In the genomic region with DNA sequence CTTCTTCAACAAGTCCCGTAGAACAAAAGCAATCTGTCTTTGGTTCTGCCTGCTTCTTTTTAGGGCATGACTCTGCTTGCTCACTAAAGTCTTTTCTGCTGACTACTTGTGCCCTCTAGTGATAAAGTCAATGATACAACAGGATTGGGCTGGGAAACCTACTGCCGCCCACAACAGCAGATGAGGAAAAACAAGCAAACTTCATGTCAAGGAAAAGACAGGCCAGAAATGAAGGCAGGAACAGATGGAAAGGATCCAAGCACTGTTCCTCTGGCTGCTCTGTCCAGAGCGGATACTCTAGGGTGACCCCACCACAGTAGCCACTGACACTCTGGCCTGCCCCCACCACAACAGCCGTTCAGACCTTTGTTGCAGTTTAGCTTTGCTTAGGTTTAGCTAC, we compare ENCODE assay signal across 9 mouse cellular contexts.
A peak's percentile ranks its signal among the peaks of the same experiment; 100 is the strongest.
DNase-seq lines count a peak whose midpoint lies in the region; ATAC-seq and TF ChIP-seq lines count a peak whose summit lies in the region.
"Had no signal": no experiment of that assay in that cellular context is flagged by ENCODE, and none has a peak within 500 bp of the region (broad histone marks: within the 10 kb centered on the region; RNA-seq: fewer than 3 reads in every experiment).

No protein-coding gene starts in this region.

- no peaks in the 10 kb centered on the region for H3K27me3 ChIP-seq in forebrain, embryonic 14.5 days (replicated peaks; ENCODE audit: control insufficient read depth, insufficient read depth, low read length)
- H3K27me3 ChIP-seq in forebrain, embryonic 11.5 days (ENCODE audit: control insufficient read depth, insufficient read depth, low read length), result no peaks in the 10 kb centered on the region
- no peaks in the 10 kb centered on the region for H3K27me3 ChIP-seq in kidney, adult 2 months (replicated peaks; ENCODE audit: control insufficient read depth, insufficient read depth, low read length)
- H3K27me3 ChIP-seq: neural tube, embryonic 12.5 days had no signal

- no peak for TF ChIP-seq POLR2A in kidney, adult 2 months (IDR thresholded peaks at IDR 0.05; ENCODE audit: low read depth, low read length)

- no peak for ATAC-seq in forebrain, embryonic 14.5 days
- no peak for ATAC-seq in forebrain, embryonic 11.5 days (replicated peaks; ENCODE audit: low FRiP score)
- no peak for ATAC-seq in monocyte, adult 5-6 weeks (replicated peaks; ENCODE audit: insufficient number of reproducible peaks, low FRiP score, low TSS enrichment, poor library complexity, severe bottlenecking)

- H3K27ac ChIP-seq in forebrain, embryonic 14.5 days (ENCODE audit: low read depth, low read length), result no peak overlapping the region
- H3K27ac ChIP-seq in forebrain, embryonic 11.5 days (ENCODE audit: low read depth, low read length), result no peak overlapping the region
- H3K27ac ChIP-seq in kidney, adult 2 months (ENCODE audit: insufficient read depth, low read depth, low read length), result no peak overlapping the region
- H3K27ac ChIP-seq: neural tube, embryonic 12.5 days had no signal

- no peak overlapping the region for H3K9ac ChIP-seq in forebrain, embryonic 14.5 days (ENCODE audit: low read length)
- no peak overlapping the region for H3K9ac ChIP-seq in forebrain, embryonic 11.5 days (ENCODE audit: low read length)
- H3K9ac ChIP-seq: neural tube, embryonic 12.5 days had no signal

- no peak overlapping the region for H3K4me3 ChIP-seq in forebrain, embryonic 14.5 days (ENCODE audit: low read depth, low read length)
- no peak overlapping the region for H3K4me3 ChIP-seq in forebrain, embryonic 11.5 days (ENCODE audit: low read depth, low read length)
- H3K4me3 ChIP-seq in kidney, adult 2 months (ENCODE audit: insufficient read depth, low read depth, low read length), result no peak overlapping the region
- H3K4me3 ChIP-seq: neural tube, embryonic 12.5 days had no signal

- no peak overlapping the region for H3K4me2 ChIP-seq in forebrain, embryonic 14.5 days (ENCODE audit: low read length)
- H3K4me2 ChIP-seq in forebrain, embryonic 11.5 days (ENCODE audit: low read depth, low read length, severe bottlenecking), result no peak overlapping the region
- H3K4me2 ChIP-seq: neural tube, embryonic 12.5 days had no signal

- no peaks in the 10 kb centered on the region for H3K4me1 ChIP-seq in forebrain, embryonic 14.5 days (ENCODE audit: control insufficient read depth, insufficient read depth, low read length)
- no peaks in the 10 kb centered on the region for H3K4me1 ChIP-seq in forebrain, embryonic 11.5 days (replicated peaks; ENCODE audit: control insufficient read depth, insufficient read depth, low read length)
- no peaks in the 10 kb centered on the region for H3K4me1 ChIP-seq in kidney, adult 2 months (ENCODE audit: control insufficient read depth, insufficient read depth, low read length)
- H3K4me1 ChIP-seq: neural tube, embryonic 12.5 days had no signal

- peaks cover 14% of the 10 kb centered on the region for H3K36me3 ChIP-seq in forebrain, embryonic 14.5 days (ENCODE audit: control insufficient read depth, insufficient read depth, low read length)
- no peaks in the 10 kb centered on the region; the same call in 1 of the 2 replicates for H3K36me3 ChIP-seq in forebrain, embryonic 11.5 days (ENCODE audit: control insufficient read depth, insufficient read depth, low read length)
- no peaks in the 10 kb centered on the region; the same call in none of the 2 replicates for H3K36me3 ChIP-seq in kidney, adult 2 months (ENCODE audit: control insufficient read depth, insufficient read depth, low read length)

- DNase-seq in forebrain, embryonic 14.5 days (ENCODE audit: low spot score), result peak; percentile 63
- no peak for DNase-seq in forebrain, embryonic 11.5 days (ENCODE audit: low spot score)
- DNase-seq in thymus, postnatal 0 days (ENCODE audit: low spot score), result peak; percentile 9
- DNase-seq in thymus, postnatal 14 days, result no peak
- peak; percentile 51 for DNase-seq in kidney, adult 2 months
- peak; percentile 34 for DNase-seq in retina, postnatal 7 days (ENCODE audit: low read depth, low spot score)
- no peak for DNase-seq in right cerebral cortex, postnatal 25 days

- peak; percentile 29 for TF ChIP-seq CTCF in kidney, adult 2 months (conservative IDR thresholded peaks at IDR 0.05; ENCODE audit: insufficient read depth, insufficient read length, low read depth, low read length)

- WGBS in forebrain, embryonic 14.5 days, result 71% methylated on average over 4 of the region's 4 CpGs
- WGBS in forebrain, embryonic 11.5 days, result 72% methylated on average over 4 of the region's 4 CpGs
- WGBS in kidney, adult 2 months, result 48% methylated on average over 4 of the region's 4 CpGs

- no peaks in the 10 kb centered on the region for H3K9me3 ChIP-seq in forebrain, embryonic 14.5 days (replicated peaks; ENCODE audit: control insufficient read depth, low read length)
- H3K9me3 ChIP-seq in forebrain, embryonic 11.5 days (ENCODE audit: control insufficient read depth, low read length), result no peaks in the 10 kb centered on the region
- H3K9me3 ChIP-seq: neural tube, embryonic 12.5 days had no signal

Comparison
In these comparisons a context has a peak if more than half of its experiments do, and no peak if none do; other contexts are left out.
1. DNase-seq: peak in forebrain, embryonic 14.5 days (single experiment), thymus, postnatal 0 days (single experiment), kidney, adult 2 months (single experiment) and retina, postnatal 7 days (single experiment); none in forebrain, embryonic 11.5 days (single experiment), thymus, postnatal 14 days (single experiment) and right cerebral cortex, postnatal 25 days (single experiment).